Mouse (Mus musculus) urinary bladder, adult 18-20 months (tissue): Measurements from ENCODE around the gene Ip6k1.

Source experiments
- DNase-seq, 2 experiments: peaks; one replicate each; pipeline ENCODE4 v3.0.0; 2022; ENCODE audit warnings: low spot score in 2 of 2, mixed read lengths in 2 of 2

Ip6k1 gene

GRCm38 (mm10) chr9:108056361-108057261 is 54.3 kb downstream of the Ip6k1 start:
- no peak for DNase-seq

- no peak for DNase-seq
These were observed 54.9 kb downstream of the Ip6k1 start for GRCm38 (mm10) chr9:108057262-108057562.

- DNase-seq, result no peak
These were observed 56.0 kb downstream of the Ip6k1 start for GRCm38 (mm10) chr9:108058291-108058690.

GRCm38 (mm10) chr9:108062142-108062541 is 59.8 kb downstream of the Ip6k1 start:
- DNase-seq, result no peak

GRCm38 (mm10) chr9:108063361-108063760 is 61.1 kb downstream of the Ip6k1 start:
- no peak for DNase-seq

- peak in 1 of 2 experiments; percentile 51 for DNase-seq
These were observed 63.2 kb downstream of the Ip6k1 start for GRCm38 (mm10) chr9:108065491-108066011.

- no peak for DNase-seq
These were observed 64.9 kb downstream of the Ip6k1 start for GRCm38 (mm10) chr9:108067199-108067598.

GRCm38 (mm10) chr9:108067900-108068299 is 65.6 kb downstream of the Ip6k1 start:
- peak; percentile 68 to 74 for DNase-seq

- no peak for DNase-seq
These were observed 66.7 kb downstream of the Ip6k1 start for GRCm38 (mm10) chr9:108069007-108069406.

GRCm38 (mm10) chr9:108069529-108069928 is 67.2 kb downstream of the Ip6k1 start:
- DNase-seq, result no peak

- no peak for DNase-seq
These were observed 69.5 kb downstream of the Ip6k1 start for GRCm38 (mm10) chr9:108071801-108072200.

GRCm38 (mm10) chr9:108072481-108072924 is 70.2 kb downstream of the Ip6k1 start:
- DNase-seq, result no peak

GRCm38 (mm10) chr9:108073141-108073930 is 71.0 kb downstream of the Ip6k1 start:
- no peak for DNase-seq

- peak in 1 of 2 experiments; percentile 30 for DNase-seq
These were observed 77.9 kb downstream of the Ip6k1 start, which contains the start of gene Mst1 for GRCm38 (mm10) chr9:108080168-108080567. Gene Mst1, plus strand, starts transcription at chr9:108080436.

- DNase-seq, result no peak
These were observed 80.2 kb downstream of the Ip6k1 start for GRCm38 (mm10) chr9:108082549-108082948.

GRCm38 (mm10) chr9:108082988-108083431 is 80.7 kb downstream of the Ip6k1 start, which contains the start of gene Rnf123:
Gene Rnf123, minus strand, starts transcription at chr9:108083346.
- DNase-seq, result no peak

GRCm38 (mm10) chr9:108083561-108083960 is 81.3 kb downstream of the Ip6k1 start:
- DNase-seq, result no peak

GRCm38 (mm10) chr9:108085261-108085660 is 83.0 kb downstream of the Ip6k1 start:
- no peak for DNase-seq

- no peak for DNase-seq
These were observed 88.4 kb downstream of the Ip6k1 start for GRCm38 (mm10) chr9:108090611-108091120.

- DNase-seq, result no peak
These were observed 91.3 kb downstream of the Ip6k1 start for GRCm38 (mm10) chr9:108093586-108093985.

GRCm38 (mm10) chr9:108094184-108094941 is 92.1 kb downstream of the Ip6k1 start, which contains the start of gene Apeh:
Gene Apeh, minus strand, starts transcription at chr9:108094606.
- DNase-seq, result peak; percentile 92 to 96
